Mouse (Mus musculus) lung, adult 10 weeks (tissue): ENCODE results near the gene Tiam1. TPM values are rescaled to one million over a fixed set of nuclear protein-coding genes. Genes with fewer than 3 reads are reported as not detected.

Source experiments
- polyA plus RNA-seq: library from polyadenylated mRNA; stranded (reverse); fragments of 350-450 nt; fragmentation: Illumina TruSeq; extraction: RNeasy Lipid Tissue Mini Kit (QIAGEN cat#74804); gene quantifications from one replicate; pipeline ENCODE4 v1.2.3, GENCODE M21; 2014; ENCODE audit warnings: low read depth, low replicate concordance; ENCODE audit not compliant: insufficient read depth

The Tiam1 gene
- 3.9 TPM for polyA plus RNA-seq

GRCm38 (mm10) chr16:90143760-90144516, at the start of gene Tiam1:
Gene Tiam1 (minus strand): TSS chr16:90143769.

Other genes with a start within 250 kb of the Tiam1 start
- 1,119 TPM for gene Sod1, start 77.0 kb upstream of the Tiam1 start, polyA plus RNA-seq
- gene Scaf4, start 140.7 kb upstream of the Tiam1 start, polyA plus RNA-seq = 7.4 TPM
- 3.1 TPM for gene Hunk, start 242.2 kb upstream of the Tiam1 start, polyA plus RNA-seq